Mouse (Mus musculus) heart, embryonic 11.5 days (tissue): Measurements from ENCODE around the gene Adora2a. TPM values are rescaled to one million over a fixed set of nuclear protein-coding genes. Genes with fewer than 3 reads are reported as not detected.
"Not testable (repeated sequence)": the region's sequence is repeated elsewhere in the genome, so short reads cannot be mapped to it uniquely, and the experiment has no call there.

Source experiments
- ATAC-seq: fragments of 200-750 bp; cut with Nextera tagmentation; replicated peaks from 2 replicates; pipeline ENCODE4 v1.8.0; 2017; ENCODE audit warnings: moderate library complexity; ENCODE audit not compliant: insufficient number of reproducible peaks, low FRiP score, low TSS enrichment
- H3K27ac ChIP-seq: fragments of 300-500 bp; sonication (generic); 2 replicates; pipeline ENCODE4 v1.5.1; 2014; ENCODE audit warnings: mild to moderate bottlenecking, low read depth, low read length
- H3K27me3 ChIP-seq: fragments of 300-500 bp; sonication (generic); 2 replicates; pipeline ENCODE4 v1.6.1; 2014; ENCODE audit warnings: mild to moderate bottlenecking, low read length, mixed read lengths; ENCODE audit not compliant: control insufficient read depth, insufficient read depth
- H3K36me3 ChIP-seq: fragments of 300-500 bp; sonication (generic); 2 replicates; pipeline ENCODE4 v1.6.1; 2014; ENCODE audit warnings: mild to moderate bottlenecking, low read length, moderate library complexity, mixed read lengths; ENCODE audit not compliant: control insufficient read depth, insufficient read depth
- H3K4me1 ChIP-seq: fragments of 300-500 bp; sonication (generic); 2 replicates; pipeline ENCODE4 v1.6.1; 2014; ENCODE audit warnings: low read length; ENCODE audit not compliant: control insufficient read depth, insufficient read depth
- H3K4me2 ChIP-seq: fragments of 300-500 bp; sonication (generic); 2 replicates; pipeline ENCODE4 v1.6.1; 2014; ENCODE audit warnings: mild to moderate bottlenecking, moderate library complexity
- H3K4me3 ChIP-seq: fragments of 300-500 bp; sonication (generic); 2 replicates; pipeline ENCODE4 v1.5.1; 2014; ENCODE audit warnings: low read depth, low read length
- H3K9ac ChIP-seq: fragments of 300-500 bp; sonication (generic); 2 replicates; pipeline ENCODE4 v1.6.1; 2014; ENCODE audit warnings: mild to moderate bottlenecking, low read depth, low read length, moderate library complexity
- H3K9me3 ChIP-seq: fragments of 300-500 bp; sonication (generic); replicated peaks from 2 replicates; pipeline ENCODE4 v1.6.1; 2016; ENCODE audit warnings: low read length; ENCODE audit not compliant: control insufficient read depth
- WGBS: fragments of 180-500 bp; shearing (Covaris S2); extraction: QIAGEN DNeasy Blood & Tissue Kit; methylation state at CpG from one replicate; pipeline ENCODE4 v1.1.7; 2014; ENCODE audit not compliant: insufficient replicate concordance; 5-methylcytosine and 5-hydroxymethylcytosine counted together
- polyA plus RNA-seq: library from polyadenylated mRNA; unstranded; fragments of >200 nt; fragmentation: Nextera tagmentation; extraction: Ambion mirVana; gene quantifications from 2 replicates; pipeline ENCODE4 v1.2.1, GENCODE M21; 2014

The Adora2a gene
- polyA plus RNA-seq, 1 experiment from 2014 or later, result 4.8 TPM

DNA sequence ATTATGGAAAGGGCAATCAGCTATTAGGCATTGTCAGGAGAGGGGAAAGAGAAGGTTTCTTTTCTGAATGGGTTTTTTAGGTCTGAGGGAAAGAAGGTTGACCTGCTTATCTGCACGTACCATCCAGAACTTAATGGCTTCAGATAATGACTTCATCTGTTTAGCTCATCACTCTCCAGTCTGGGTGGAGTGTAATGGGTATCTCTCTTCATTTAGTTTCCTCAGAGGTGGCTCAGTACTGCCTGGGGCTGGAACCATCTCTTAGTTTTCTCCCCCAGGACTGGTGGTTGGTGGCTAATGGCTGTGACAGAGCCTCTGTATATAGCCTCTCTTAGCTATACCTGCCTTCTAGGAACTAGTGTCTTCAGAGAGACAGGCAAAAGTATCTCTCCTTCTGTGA lies 25.3 kb upstream of the Adora2a start:
- Histone ChIP-seq H3K27ac (no peak overlapping the region), H3K9me3 (no peaks in the 10 kb centered on the region), H3K27me3 (no peaks in the 10 kb centered on the region), H3K9ac (no peak overlapping the region), H3K4me1 (0 out of 2 replicates have a peak, but pooled peaks cover 6% of the 10 kb centered on the region), H3K4me2 (no peak overlapping the region), H3K36me3 (no peaks in the 10 kb centered on the region; the same call in 1 of the 2 replicates), H3K4me3 (no peak overlapping the region)
- no peak for ATAC-seq
- WGBS, result 76% methylated on average over 1 of the region's 1 CpGs

DNA sequence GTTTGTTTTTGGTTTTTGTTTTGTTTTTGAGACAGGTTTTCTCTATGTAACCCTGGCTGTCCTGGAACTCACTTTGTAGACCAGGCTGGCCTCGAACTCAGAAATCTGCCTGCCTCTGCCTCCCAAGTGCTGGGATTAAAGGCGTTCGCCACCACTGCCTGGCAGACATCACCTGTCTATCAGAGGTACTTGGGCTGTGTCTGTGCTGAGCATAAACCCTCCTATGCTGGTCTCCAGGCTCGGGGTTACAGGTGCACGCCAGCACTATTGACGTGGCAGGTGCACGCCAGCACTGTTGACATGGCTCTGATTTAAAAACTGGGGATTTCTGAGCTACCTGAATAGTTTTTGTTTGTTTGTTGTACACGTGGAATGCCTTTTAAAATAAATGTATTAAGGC lies 24.5 kb upstream of the Adora2a start:
- H3K27ac ChIP-seq, H3K9me3 ChIP-seq, H3K36me3 ChIP-seq, H3K4me3 ChIP-seq, ATAC-seq, H3K27me3 ChIP-seq, H3K4me1 ChIP-seq, H3K4me2 ChIP-seq, H3K9ac ChIP-seq: not testable (repeated sequence)
- WGBS, result 87% methylated on average over 8 of the region's 8 CpGs

DNA sequence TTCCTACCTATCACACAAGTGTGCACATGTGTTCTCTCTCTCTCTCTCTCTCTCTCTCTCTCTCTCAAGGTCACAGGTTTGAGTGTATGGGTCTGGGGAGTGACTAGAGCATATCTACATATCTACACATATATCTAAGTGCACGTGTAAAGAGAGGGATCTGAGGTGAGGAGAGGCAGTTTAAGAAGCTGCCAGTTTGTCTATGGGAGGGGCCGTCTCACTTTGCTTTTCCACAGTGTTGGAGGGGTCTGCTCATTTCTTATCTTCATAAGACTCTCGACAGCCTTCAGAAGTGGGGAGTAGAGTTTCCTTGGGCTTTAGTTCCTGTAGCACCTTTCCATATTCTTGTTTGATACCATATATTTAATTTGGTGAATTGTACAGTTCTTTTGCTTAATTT lies 23.4 kb upstream of the Adora2a start:
- H3K27me3 ChIP-seq, result no peaks in the 10 kb centered on the region
- no peaks in the 10 kb centered on the region; the same call in none of the 2 replicates for H3K36me3 ChIP-seq
- no peak overlapping the region for H3K27ac ChIP-seq
- H3K9me3 ChIP-seq, result no peaks in the 10 kb centered on the region
- ATAC-seq, result no peak
- 0 out of 2 replicates have a peak, but pooled peaks cover 6% of the 10 kb centered on the region for H3K4me1 ChIP-seq
- H3K9ac ChIP-seq, result no peak overlapping the region
- WGBS, result 27% methylated on average over 3 of the region's 3 CpGs
- H3K4me3 ChIP-seq, result no peak overlapping the region
- H3K4me2 ChIP-seq, result no peak overlapping the region

DNA sequence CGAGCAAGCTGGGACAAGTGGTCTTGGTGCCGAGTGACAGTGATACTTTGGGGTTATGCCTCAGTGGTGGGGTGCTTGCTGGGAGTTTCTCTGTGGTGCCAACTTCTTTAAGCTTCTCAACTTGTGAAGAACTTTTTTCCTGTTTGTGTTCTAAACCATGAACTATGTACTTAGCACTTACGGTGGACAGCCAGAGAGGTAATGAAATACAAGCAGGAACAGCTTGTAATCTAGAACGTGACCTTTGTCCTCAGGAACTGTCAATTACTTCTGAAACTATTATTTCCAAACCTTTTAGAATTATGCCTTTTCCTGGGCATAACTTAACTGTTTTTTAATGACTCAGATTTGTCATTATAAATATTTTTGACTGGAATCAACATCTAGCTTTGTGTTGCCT lies 22.3 kb upstream of the Adora2a start:
- Histone ChIP-seq H3K4me1 (0 out of 2 replicates have a peak, but pooled peaks cover 6% of the 10 kb centered on the region), H3K9ac (no peak overlapping the region), H3K27ac (no peak overlapping the region), H3K36me3 (peaks cover 4% of the 10 kb centered on the region), H3K9me3 (no peaks in the 10 kb centered on the region), H3K27me3 (no peaks in the 10 kb centered on the region), H3K4me3 (no peak overlapping the region), H3K4me2 (no peak overlapping the region)
- no peak for ATAC-seq
- 64% methylated on average over 4 of the region's 4 CpGs for WGBS

DNA sequence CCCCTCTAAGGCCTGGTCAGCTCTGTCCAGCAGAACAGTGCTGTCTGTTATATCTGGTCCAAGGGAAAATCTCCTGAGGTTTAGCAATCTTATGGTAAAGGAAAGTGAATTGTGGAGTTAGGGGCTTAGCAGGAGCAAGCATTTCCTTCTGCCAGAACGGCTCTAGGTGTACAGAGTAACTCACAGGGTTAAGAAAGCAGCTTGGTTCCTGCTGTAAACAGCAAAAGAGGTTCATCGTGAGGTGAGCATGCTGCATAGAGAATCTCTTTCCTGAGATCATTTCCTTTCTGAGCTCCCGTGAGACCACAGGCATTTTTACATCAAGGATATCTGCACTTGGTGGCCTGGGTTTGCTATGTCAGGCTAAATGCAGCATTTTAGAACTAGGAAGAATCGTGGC lies 21.8 kb upstream of the Adora2a start:
- Histone ChIP-seq H3K36me3 (peaks cover 4% of the 10 kb centered on the region), H3K4me3 (no peak overlapping the region), H3K27ac (no peak overlapping the region), H3K27me3 (no peaks in the 10 kb centered on the region), H3K9ac (no peak overlapping the region), H3K4me1 (0 out of 2 replicates have a peak, but pooled peaks cover 9% of the 10 kb centered on the region), H3K4me2 (no peak overlapping the region), H3K9me3 (no peaks in the 10 kb centered on the region)
- WGBS, result 66% methylated on average over 4 of the region's 4 CpGs
- ATAC-seq, result no peak

DNA sequence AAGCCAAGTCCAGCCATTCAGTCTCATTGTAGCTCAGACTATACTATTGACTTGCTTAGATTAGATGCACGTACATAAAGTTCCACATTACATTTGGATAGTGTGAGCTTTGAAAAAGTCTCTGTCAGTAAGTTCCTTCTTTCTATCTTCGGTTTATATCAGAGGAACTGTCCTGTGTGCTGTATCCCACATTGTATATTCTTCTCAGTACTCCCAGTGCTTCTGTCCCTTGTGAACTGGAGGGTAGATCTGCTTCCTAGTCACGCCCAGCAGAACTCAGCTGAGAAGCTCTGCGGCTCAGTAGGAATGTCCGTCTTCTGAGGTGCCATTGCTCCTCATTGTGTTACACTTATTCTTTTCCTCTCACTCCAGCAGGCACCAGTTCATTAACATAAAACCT lies 18.1 kb upstream of the Adora2a start:
- 93% methylated on average over 5 of the region's 5 CpGs for whole genome bisulfite sequencing
- H3K36me3 ChIP-seq, result peaks cover 4% of the 10 kb centered on the region
- H3K4me2 ChIP-seq, result no peak overlapping the region
- no peak for ATAC-seq
- no peaks in the 10 kb centered on the region for H3K27me3 ChIP-seq
- H3K4me3 ChIP-seq, result no peak overlapping the region
- H3K9ac ChIP-seq, result no peak overlapping the region
- H3K9me3 ChIP-seq, result no peaks in the 10 kb centered on the region
- no peak overlapping the region for H3K27ac ChIP-seq
- peaks cover 20% of the 10 kb centered on the region; the same call in 1 of the 2 replicates for H3K4me1 ChIP-seq

DNA sequence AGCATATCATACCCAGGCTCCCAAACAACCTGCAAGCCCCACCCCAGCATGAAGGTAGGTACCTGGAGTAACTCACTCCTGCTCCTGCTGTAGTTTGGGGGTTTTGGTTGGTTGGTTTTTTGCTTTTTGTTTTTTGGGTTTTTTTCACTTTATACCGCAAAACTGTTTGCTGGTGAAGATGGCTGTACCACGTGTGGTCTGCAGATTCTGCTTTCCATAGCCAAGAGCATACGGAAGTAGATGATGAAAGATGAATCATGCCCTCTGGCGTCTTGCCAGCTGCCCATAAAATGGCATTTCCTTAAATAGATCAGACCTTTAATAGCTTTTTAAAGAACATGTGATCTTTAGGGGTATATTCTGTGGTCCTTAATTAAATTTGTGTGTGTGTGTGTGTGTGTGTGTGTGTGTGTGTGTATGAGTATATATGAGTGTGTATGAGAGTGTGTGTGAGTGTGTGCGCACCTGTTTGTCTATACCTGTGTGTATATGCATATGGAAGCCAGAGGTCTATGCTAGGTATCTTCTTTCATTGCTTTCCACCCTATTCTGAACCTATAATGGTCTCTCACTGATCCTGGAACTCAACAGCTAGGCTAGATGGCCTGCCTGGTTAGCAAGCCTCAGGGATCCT lies 16.8 kb upstream of the Adora2a start:
- peaks cover 4% of the 10 kb centered on the region for H3K36me3 ChIP-seq
- H3K4me2 ChIP-seq, result no peak overlapping the region
- no peak overlapping the region for H3K4me3 ChIP-seq
- H3K27me3 ChIP-seq, result no peaks in the 10 kb centered on the region
- H3K9ac ChIP-seq, result no peak overlapping the region
- H3K4me1 ChIP-seq, result peaks cover 27% of the 10 kb centered on the region
- H3K9me3 ChIP-seq, result no peaks in the 10 kb centered on the region
- no peak overlapping the region for H3K27ac ChIP-seq
- no peak for ATAC-seq
- 70% methylated on average over 5 of the region's 5 CpGs for WGBS

DNA sequence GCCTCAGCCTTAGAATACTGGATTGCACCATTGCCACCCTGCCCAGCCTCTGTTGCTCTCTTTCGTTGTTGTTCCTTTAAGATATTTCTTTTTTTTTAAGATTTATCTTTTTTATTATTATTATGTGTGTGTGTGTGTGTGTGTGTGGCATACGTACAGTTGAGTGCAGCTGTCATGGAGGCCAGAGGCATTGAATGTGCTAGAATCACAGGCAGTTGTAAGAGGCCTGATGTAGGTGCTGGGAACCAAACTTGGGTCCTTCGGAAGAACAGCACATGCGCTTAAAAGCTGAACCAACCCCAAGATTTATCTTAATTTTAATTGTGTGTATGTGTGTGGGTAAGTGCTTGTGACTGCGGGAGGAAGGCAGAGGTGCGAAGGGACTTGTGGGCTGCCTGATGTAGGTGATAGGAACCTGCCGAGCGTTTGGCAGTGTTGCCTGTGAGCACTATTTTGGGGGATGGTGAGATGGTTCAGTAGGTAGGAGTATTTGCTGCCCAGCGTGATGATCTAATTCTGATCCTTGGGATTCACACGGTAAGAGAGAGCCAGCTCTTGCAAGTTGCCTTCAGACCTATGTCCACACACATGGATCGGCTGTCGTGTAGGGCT lies 15.4 kb upstream of the Adora2a start:
- Histone ChIP-seq H3K4me1 (peaks cover 30% of the 10 kb centered on the region), H3K36me3 (peaks cover 4% of the 10 kb centered on the region; the same call in 1 of the 2 replicates), H3K27ac (no peak overlapping the region), H3K9ac (no peak overlapping the region), H3K9me3 (no peaks in the 10 kb centered on the region), H3K4me2 (no peak overlapping the region), H3K4me3 (no peak overlapping the region), H3K27me3 (no peaks in the 10 kb centered on the region)
- no peak for ATAC-seq
- WGBS, result 85% methylated on average over 12 of the region's 12 CpGs

DNA sequence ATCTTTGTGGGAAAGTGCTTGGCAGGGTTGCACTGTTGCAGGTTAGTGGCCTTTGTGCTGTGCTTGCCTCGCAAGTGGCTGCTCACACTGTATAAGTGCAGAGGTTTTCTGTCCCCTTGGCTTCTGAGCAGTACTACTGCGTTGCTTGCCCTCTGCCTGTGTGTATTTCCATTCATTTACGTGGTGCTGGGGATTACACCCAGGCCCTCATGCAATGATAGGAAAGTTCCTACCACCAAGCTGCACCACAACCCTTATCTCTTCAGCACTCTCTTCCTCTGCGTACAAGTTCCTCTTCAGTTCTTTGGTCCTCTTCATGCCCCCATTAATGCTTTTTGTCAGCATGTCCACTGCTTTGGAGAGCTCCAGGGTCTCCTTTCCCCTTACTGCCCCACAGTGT lies 14.7 kb upstream of the Adora2a start:
- 57% methylated on average over 4 of the region's 4 CpGs for WGBS
- H3K27ac ChIP-seq, result no peak overlapping the region
- no peak for ATAC-seq
- H3K9ac ChIP-seq, result no peak overlapping the region
- H3K4me2 ChIP-seq, result no peak overlapping the region
- H3K4me1 ChIP-seq, result peaks cover 30% of the 10 kb centered on the region
- H3K4me3 ChIP-seq, result no peak overlapping the region
- no peaks in the 10 kb centered on the region for H3K9me3 ChIP-seq
- peaks cover 4% of the 10 kb centered on the region; the same call in 1 of the 2 replicates for H3K36me3 ChIP-seq
- no peaks in the 10 kb centered on the region for H3K27me3 ChIP-seq
